ENCODE assay signal across 17 mouse cellular contexts in genomic region chr7:69655583-69655982, GRCm38 (mm10).
DNase-seq lines count a peak whose midpoint lies in the region; ATAC-seq and TF ChIP-seq lines count a peak whose summit lies in the region.
"Had no signal": no experiment of that assay in that cellular context is flagged by ENCODE, and none has a peak within 500 bp of the region (broad histone marks: within the 10 kb centered on the region; RNA-seq: fewer than 3 reads in every experiment).

No protein-coding gene starts in this region.

- no peaks in the 10 kb centered on the region for H3K27me3 ChIP-seq in heart, embryonic 10.5 days (ENCODE audit: insufficient read depth, poor library complexity, severe bottlenecking)
- H3K27me3 ChIP-seq in kidney, postnatal 0 days (ENCODE audit: insufficient read depth, low read length) = no peaks in the 10 kb centered on the region
- H3K27me3 ChIP-seq: forebrain, embryonic 13.5 days; liver, embryonic 15.5 days; midbrain, embryonic 13.5 days; neural tube, embryonic 13.5 days had no signal

- 0 out of 2 replicates have a peak overlapping the region, but pooled peaks have one; percentile 13 for H3K4me3 ChIP-seq in heart, embryonic 10.5 days
- H3K4me3 ChIP-seq in kidney, postnatal 0 days (replicated peaks; ENCODE audit: low read depth, low read length) = no peak overlapping the region
- H3K4me3 ChIP-seq: forebrain, embryonic 13.5 days; layer of hippocampus, adult 2 months; liver, embryonic 15.5 days; midbrain, embryonic 13.5 days; neural tube, embryonic 13.5 days had no signal

- H3K36me3 ChIP-seq in heart, embryonic 10.5 days = no peaks in the 10 kb centered on the region
- H3K36me3 ChIP-seq in kidney, postnatal 0 days (ENCODE audit: insufficient read depth, low read length) = no peaks in the 10 kb centered on the region
- H3K36me3 ChIP-seq: liver, embryonic 15.5 days; midbrain, embryonic 13.5 days; neural tube, embryonic 13.5 days had no signal

- no peaks in the 10 kb centered on the region for H3K9me3 ChIP-seq in heart, embryonic 10.5 days
- no peaks in the 10 kb centered on the region for H3K9me3 ChIP-seq in kidney, postnatal 0 days (replicated peaks; ENCODE audit: low read length)
- H3K9me3 ChIP-seq: forebrain, embryonic 13.5 days; liver, embryonic 15.5 days; midbrain, embryonic 13.5 days; neural tube, embryonic 13.5 days had no signal

- ATAC-seq in kidney, postnatal 0 days (replicated peaks; ENCODE audit: low FRiP score, low read depth) = no peak
- ATAC-seq: forebrain, embryonic 13.5 days; midbrain, embryonic 13.5 days had no signal

- no peak overlapping the region for H3K27ac ChIP-seq in heart, embryonic 10.5 days
- H3K27ac ChIP-seq in kidney, postnatal 0 days = no peak overlapping the region
- H3K27ac ChIP-seq: forebrain, embryonic 13.5 days; layer of hippocampus, adult 2 months; liver, embryonic 15.5 days; midbrain, embryonic 13.5 days; neural tube, embryonic 13.5 days had no signal

- 4% methylated on average over 9 of the region's 9 CpGs for WGBS in heart, embryonic 10.5 days
- 8% methylated on average over 9 of the region's 9 CpGs for WGBS in kidney, postnatal 0 days

- no peak for DNase-seq in heart, embryonic 10.5 days (ENCODE audit: low spot score)
- DNase-seq in heart, postnatal 25 days (ENCODE audit: low spot score) = no peak
- DNase-seq in kidney, postnatal 0 days (ENCODE audit: low spot score) = peak; percentile 68
- DNase-seq in kidney, postnatal 36 days = no peak
- peak; percentile 4 for DNase-seq in testis, postnatal 14 days (ENCODE audit: low spot score)
- DNase-seq in testis, postnatal 10 days (ENCODE audit: low spot score) = no peak
- DNase-seq in T-cell, adult 2 months (ENCODE audit: low spot score) = no peak
- no peak for DNase-seq in left cerebral cortex, adult 8-10 months (ENCODE audit: low spot score in 2 of 2)
- DNase-seq: adrenal gland, postnatal 36 days; cerebellum, adult 11 months; heart, postnatal 36 days; right cerebral cortex, postnatal 25 days had no signal

- H3K4me1 ChIP-seq in heart, embryonic 10.5 days = 0 out of 2 replicates have a peak, but pooled peaks cover 5% of the 10 kb centered on the region
- H3K4me1 ChIP-seq in kidney, postnatal 0 days (replicated peaks; ENCODE audit: insufficient read depth, low read length) = 0 out of 2 replicates have a peak, but pooled peaks cover 4% of the 10 kb centered on the region
- H3K4me1 ChIP-seq: liver, embryonic 15.5 days had no signal

- no peak overlapping the region for H3K9ac ChIP-seq in kidney, postnatal 0 days (ENCODE audit: low read depth, low read length)
- H3K9ac ChIP-seq: forebrain, embryonic 13.5 days; liver, embryonic 15.5 days; midbrain, embryonic 13.5 days; neural tube, embryonic 13.5 days had no signal

- no peak for TF ChIP-seq CTCF in kidney, postnatal 0 days (IDR thresholded peaks at IDR 0.05; ENCODE audit: low read depth)

- H3K4me2 ChIP-seq in kidney, postnatal 0 days (ENCODE audit: low read length) = 0 out of 2 replicates have a peak overlapping the region, but pooled peaks have one; percentile 13
- H3K4me2 ChIP-seq: forebrain, embryonic 13.5 days; liver, embryonic 15.5 days; midbrain, embryonic 13.5 days; neural tube, embryonic 13.5 days had no signal

- intact Hi-C loops in heart, postnatal 25 days (cut with DNase I) = no loop called here

Comparison
In these comparisons a context has a peak if more than half of its experiments do, and no peak if none do; other contexts are left out.
1. DNase-seq: peak in kidney, postnatal 0 days (single experiment) and testis, postnatal 14 days (single experiment); none in heart, embryonic 10.5 days (single experiment), heart, postnatal 25 days (single experiment), kidney, postnatal 36 days (0 of 2), testis, postnatal 10 days (single experiment), T-cell, adult 2 months (single experiment) and left cerebral cortex, adult 8-10 months (0 of 2).